Mouse (Mus musculus): Measurements from ENCODE around the gene Tanc1. TPM values are rescaled to one million over a fixed set of nuclear protein-coding genes. Genes with fewer than 3 reads are reported as not detected.
"Not testable (repeated sequence)": the region's sequence is repeated elsewhere in the genome, so short reads cannot be mapped to it uniquely, and the experiment has no call there.

Gene Tanc1
- total RNA-seq, 4 experiments from 2014 or later, result 94.9 to 115 (median 106) TPM

DNA sequence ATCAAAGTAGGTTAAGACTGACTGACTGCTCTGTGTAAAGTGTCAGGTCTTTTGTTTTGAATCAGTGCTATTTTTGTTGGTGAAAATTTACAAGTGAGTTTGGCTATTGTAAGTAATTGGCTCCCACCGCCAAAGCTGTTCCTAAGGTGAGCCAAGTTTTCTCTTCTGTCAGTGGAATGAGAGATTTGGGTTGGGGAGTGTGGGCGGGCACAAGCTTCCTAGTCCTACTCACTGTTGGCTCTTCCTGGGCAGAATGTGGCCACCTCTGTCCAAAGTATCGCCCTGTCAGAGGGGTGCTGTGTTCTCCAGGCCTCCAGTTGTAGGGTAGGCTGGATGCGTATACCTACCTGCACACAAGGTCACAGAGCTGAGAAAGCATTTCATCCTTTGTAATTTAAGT lies 213.5 kb downstream of the Tanc1 start:
- no peak for DNase-seq (ENCODE audit: low spot score in 2 of 2)

DNA sequence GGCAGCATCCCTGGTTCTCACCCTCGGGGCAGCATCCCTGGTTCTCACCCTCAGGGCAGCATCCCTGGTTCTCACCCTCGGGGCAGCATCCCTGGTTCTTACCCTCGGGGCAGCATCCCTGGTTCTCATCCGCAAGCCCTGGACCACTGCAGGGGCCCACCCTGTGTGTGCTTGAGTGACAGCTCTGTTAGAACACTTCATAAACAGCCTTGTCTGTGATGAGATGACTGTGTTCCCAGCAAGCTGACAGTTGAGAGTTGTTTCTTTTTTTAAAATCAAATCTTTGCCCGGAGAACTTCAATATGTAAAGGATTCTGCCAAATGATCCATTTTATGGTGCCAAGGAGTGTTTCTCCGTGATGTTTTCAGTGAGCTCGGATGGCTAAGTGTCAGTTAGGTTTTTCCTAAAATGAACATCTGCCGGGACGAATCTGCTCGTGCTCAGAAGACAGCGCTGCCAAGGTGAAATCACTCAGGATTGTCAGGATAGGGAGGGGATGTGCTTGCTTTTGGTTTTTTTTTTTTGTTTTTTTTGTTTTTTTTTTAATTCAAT lies 216.3 kb downstream of the Tanc1 start:
- DNase-seq (ENCODE audit: low spot score in 2 of 2), result no peak

GRCm38 (mm10) chr2:59828777-59829508 lies 217.1 kb downstream of the Tanc1 start:
- no peak for DNase-seq (ENCODE audit: low spot score in 2 of 2)

- no peak for DNase-seq (ENCODE audit: low spot score in 2 of 2)
Measured at GRCm38 (mm10) chr2:59829718-59830117, 217.9 kb downstream of the Tanc1 start.

- no peak for DNase-seq (ENCODE audit: low spot score in 2 of 2)
Measured at GRCm38 (mm10) chr2:59830151-59830550, 218.3 kb downstream of the Tanc1 start.

- DNase-seq (ENCODE audit: low spot score in 2 of 2), result no peak
Measured at GRCm38 (mm10) chr2:59830940-59831339, 219.1 kb downstream of the Tanc1 start.

GRCm38 (mm10) chr2:59831831-59832230 lies 220.0 kb downstream of the Tanc1 start:
- DNase-seq (ENCODE audit: low spot score in 2 of 2), result no peak

DNA sequence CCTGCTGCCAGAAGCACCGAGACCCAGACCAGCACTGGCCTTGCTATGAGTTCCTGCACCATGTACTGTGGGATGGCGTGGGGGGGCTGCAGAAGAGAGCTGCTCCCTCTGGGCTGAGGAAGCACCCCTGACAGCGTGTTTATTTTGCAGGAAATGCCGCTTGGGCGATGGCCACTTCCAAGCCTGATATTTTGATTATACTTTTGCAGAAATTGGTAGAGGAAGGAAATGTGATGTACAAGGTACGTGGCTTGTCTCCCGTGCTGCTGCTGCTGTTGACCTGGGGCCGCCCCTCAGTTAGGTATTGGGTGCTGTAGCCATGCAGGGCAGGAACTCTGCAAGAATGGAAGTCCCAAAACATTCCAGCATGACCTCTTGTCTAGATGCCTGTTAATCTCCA lies 227.0 kb downstream of the Tanc1 start:
- DNase-seq (ENCODE audit: low spot score in 2 of 2), result no peak

DNA sequence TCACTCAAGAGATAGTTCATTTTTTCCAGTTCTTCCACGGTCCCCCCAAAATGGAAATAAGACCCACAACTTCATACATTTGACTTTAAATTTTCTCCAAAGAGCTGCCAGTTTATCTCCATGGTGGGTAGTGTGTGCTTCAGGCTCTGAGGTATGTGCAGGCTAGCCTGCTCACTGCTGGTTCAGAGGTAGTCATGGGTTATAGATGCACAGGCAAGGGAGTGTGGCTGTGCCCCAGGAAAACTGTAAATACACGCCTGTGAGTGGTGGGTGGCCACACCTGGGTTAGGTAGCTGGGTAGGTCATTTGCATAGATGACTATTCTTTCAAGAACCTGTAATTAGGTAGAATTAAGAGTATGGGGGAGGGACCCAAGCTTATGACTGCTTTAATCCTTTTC lies 227.9 kb downstream of the Tanc1 start:
- no peak for DNase-seq (ENCODE audit: low spot score in 2 of 2)

- DNase-seq (ENCODE audit: low spot score in 2 of 2), result no peak
Measured at GRCm38 (mm10) chr2:59840191-59840590, 228.3 kb downstream of the Tanc1 start.

DNA sequence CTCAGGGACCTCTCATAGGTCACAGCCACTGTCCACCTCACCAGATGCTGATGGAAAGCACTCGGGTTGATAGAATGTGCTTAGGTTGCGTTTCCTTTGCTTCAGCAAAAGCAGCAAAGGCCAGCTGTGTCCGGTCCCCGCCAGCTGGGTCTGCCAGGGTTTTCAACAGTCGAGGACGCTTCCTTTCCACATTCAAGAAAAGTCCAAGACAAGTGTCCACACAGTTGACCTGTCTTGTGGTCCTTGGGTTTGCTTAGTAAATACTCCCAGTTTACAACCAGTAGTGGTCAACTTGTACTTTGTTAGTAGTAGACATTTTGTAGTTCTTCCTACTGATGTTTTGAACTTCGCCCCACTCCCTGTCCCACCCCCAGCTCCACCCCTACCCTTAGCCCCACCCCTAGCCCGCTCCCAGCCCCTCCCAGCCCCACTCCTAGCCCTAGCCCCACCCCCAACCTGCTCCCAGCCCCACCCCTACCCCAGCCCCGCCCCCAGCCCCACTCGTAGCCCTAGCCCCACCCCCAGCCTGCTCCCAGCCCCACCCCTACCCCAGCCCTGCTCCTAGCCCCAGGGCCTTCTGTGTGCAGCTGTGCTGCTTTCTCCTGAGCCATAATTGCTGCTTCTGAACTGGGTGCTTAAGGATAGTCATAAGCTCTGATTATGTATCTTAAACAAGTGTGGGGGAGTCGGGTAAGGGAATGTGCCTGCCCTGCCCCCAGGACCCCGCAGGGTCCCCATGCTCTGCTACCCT lies 229.5 kb downstream of the Tanc1 start:
- DNase-seq (ENCODE audit: low spot score in 2 of 2), result no peak

DNA sequence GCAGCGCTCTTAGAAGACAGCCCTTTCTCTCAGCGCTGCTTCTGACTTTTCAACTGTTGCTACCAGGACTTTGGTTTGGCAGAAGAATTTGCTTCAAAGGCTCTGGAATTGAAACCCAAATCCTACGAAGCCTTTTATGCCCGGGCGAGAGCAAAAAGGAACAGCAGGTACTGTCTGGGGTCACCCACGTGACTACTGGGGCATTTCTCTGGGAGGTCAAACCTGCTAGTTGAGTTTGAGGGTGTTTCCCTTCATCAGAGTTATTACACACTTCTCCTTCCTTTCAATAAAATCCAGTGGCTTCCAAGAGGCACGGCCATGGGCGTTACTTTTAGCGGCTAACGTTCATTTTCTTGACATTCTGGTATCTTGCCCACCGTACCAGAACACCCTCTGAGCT lies 230.1 kb downstream of the Tanc1 start:
- DNase-seq (ENCODE audit: low spot score in 2 of 2), result no peak

DNA sequence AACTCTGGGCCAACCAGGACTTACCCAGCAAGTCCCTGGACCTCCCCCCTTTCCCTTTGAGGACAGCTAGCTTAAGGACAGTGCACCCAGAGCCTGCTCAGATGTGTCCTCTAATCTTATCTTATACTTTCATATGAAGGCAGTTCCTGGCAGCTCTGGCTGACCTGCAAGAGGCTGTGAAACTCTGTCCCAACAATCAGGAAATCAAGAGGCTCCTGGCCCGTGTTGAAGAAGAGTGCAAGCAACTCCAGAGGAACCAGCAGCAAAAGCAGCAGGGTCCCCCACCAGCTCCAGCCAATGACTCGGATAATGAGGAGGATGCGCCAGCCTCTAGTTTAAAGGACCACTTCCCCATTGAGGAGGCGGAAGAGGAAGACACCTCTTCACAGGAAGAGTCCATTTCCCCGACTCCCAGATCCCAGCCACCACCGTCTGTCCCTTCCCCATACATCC lies 230.7 kb downstream of the Tanc1 start:
- DNase-seq (ENCODE audit: low spot score in 2 of 2), result no peak

GRCm38 (mm10) chr2:59843156-59843555 lies 231.3 kb downstream of the Tanc1 start:
- DNase-seq (ENCODE audit: low spot score in 2 of 2), result no peak

DNA sequence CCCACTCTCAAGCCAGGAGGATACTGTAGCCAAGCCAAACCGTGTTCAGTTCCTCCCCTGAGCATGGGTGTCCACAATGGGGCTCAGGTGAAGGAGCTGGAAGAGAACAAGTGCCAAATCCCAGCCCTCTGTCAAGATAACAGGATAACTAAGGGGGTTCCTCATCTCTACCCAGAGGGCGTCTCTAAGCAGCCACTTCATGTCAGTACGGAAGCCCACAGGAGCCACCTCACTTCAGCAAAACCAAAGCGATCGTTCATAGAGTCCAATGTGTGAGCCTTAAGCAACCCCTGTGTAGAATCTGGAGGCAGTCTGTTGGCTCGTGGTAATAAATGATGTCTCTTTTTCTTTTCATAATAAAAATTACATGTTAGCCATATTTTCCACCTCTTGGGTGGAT lies 232.0 kb downstream of the Tanc1 start:
- DNase-seq (ENCODE audit: low spot score in 2 of 2), result no peak

DNA sequence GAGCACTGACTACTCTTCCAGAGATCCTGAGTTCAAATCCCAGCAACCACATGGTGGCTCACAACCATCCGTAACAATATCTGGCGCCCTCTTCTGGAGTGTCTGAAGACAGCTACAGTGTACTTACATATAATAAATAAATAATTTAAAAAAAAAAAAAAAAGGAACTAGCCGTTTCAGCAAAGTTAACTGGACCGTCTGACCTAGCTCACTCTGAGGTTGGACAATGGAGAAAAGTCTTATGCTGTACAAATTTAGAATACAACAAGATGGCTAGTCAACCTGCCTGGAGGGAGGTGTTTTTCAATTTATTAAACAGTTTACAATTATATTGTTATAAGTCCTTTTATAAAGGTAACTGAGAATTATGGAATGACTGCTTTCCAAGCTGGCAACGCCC lies 240.0 kb downstream of the Tanc1 start:
- DNase-seq (ENCODE audit: low spot score in 2 of 2), result not testable (repeated sequence)

GRCm38 (mm10) chr2:59852916-59853315 lies 241.1 kb downstream of the Tanc1 start:
- DNase-seq (ENCODE audit: low spot score in 2 of 2), result no peak

- DNase-seq (ENCODE audit: low spot score in 2 of 2), result no peak
Measured at GRCm38 (mm10) chr2:59853543-59853942, 241.7 kb downstream of the Tanc1 start.

GRCm38 (mm10) chr2:59854363-59854762 lies 242.5 kb downstream of the Tanc1 start:
- no peak for DNase-seq (ENCODE audit: low spot score in 2 of 2)

DNA sequence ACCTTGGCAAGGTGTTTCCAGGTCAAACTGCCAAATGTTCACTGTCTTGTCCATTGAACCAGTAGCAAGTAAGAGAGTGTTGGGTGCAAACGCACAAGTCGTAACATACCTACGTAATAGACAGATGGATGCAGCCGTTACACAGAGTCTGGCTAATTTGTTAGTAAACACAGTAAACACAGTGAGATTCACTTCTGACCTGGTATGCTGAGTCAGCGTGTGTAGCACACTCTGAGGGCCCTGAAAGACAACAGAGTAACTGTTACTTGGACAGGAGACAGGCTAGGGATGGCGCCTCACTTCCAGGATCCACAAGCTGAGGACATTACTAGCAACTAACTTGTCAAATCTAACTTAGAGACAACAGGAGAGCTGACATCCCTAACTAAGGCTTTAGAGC lies 250.8 kb downstream of the Tanc1 start:
- DNase-seq (ENCODE audit: low spot score in 2 of 2), result no peak

- no peak for DNase-seq (ENCODE audit: low spot score in 2 of 2)
Measured at GRCm38 (mm10) chr2:59870526-59870925, 258.7 kb downstream of the Tanc1 start.

- no peak for DNase-seq (ENCODE audit: low spot score in 2 of 2)
Measured at GRCm38 (mm10) chr2:59876482-59876881, 264.6 kb downstream of the Tanc1 start.

DNA sequence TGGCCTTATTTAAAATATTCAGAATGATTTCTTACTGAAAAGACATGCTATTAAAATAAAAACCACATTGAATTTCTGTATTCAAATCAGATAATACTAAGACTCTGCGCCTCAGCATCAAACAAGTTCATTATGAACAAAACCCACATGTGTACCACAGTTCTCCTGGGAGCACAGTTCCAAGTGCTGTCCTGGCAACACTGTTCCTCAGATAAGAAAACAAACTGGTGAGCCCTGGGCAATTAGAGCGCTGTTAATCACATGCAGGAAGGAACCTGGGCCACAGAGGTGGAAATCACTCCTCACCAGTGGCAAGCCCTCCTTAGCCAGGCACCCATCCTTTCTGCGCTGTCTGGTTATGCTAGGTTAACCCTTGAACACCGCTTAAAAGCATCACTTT lies 265.5 kb downstream of the Tanc1 start:
- no peak for DNase-seq (ENCODE audit: low spot score in 2 of 2)

Measured in layer of hippocampus, adult 8-10 months (tissue).